Mouse (Mus musculus) left cerebral cortex, postnatal 4 days (tissue): ENCODE data around the gene Edaradd. TPM values are rescaled to one million over a fixed set of nuclear protein-coding genes. Genes with fewer than 3 reads are reported as not detected.

Source experiments
- DNase-seq: peaks from one replicate; pipeline ENCODE4 v3.0.0-alpha.2; 2022
- intact Hi-C: fragments of 180-260 bp; cut with DNase I; formaldehyde crosslinking; loops from one replicate; pipeline ENCODE4 v1.15.1; 2025
- total RNA-seq, 2 experiments: library from RNA; stranded (reverse); gene quantifications; 2 replicates each; pipeline ENCODE4 v1.2.3; 2021

Edaradd gene
- 1 to 10 TPM; 2.6 to 3.4 TPM for total RNA-seq

- DNase-seq: peak; percentile 55
- intact Hi-C loops: no loop called here
Measured at GRCm38 (mm10) chr13:12519955-12520584, at the start of gene Edaradd. Edaradd (minus strand) TSS chr13:12520438.

DNA sequence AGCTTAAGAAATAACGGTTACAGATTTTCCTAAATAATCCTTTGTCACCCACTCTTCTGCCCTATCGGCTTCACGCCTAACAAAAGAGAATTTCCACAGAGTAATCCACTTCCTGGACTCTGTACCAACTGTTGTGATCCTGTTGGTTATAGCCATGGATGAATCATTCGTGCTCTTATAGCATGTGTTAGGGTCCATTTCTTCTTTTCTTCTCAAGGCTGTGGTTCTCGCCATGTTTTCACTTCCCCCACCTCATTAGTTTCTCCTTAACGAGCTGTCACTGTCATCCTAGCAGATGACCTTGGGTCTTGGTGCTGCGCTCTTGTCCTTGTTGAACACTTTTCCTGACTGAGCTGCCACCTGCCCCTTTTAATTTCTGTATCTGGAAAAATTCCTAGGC lies 49.5 kb upstream of the Edaradd start:
- intact Hi-C loops: no loop called here

GRCm38 (mm10) chr13:12568597-12569469 lies 48.6 kb upstream of the Edaradd start:
- DNase-seq: no peak
- intact Hi-C loops: no loop called here

More for the DNA sequence above, 49.5 kb upstream of the Edaradd start:
- no peak for DNase-seq

DNA sequence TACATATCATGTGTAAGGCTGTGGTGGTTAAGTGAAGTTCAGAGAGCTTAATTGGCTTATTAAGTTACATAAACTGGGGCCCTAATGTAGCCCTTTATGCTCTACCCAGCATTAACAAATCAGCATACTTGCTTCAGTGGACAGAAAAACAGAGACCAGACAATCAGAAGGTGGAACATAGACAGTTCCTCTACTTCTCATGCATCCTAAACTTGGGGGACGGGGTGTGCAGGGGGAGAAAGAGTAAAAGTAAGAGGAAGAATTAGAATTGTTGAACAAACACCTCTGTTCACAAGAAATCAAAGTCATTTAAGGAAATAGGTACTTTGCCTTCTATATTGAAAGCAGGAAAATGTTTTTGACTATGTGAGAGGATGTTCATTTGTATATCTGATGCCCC lies 47.7 kb upstream of the Edaradd start:
- intact Hi-C loops: no loop called here

DNA sequence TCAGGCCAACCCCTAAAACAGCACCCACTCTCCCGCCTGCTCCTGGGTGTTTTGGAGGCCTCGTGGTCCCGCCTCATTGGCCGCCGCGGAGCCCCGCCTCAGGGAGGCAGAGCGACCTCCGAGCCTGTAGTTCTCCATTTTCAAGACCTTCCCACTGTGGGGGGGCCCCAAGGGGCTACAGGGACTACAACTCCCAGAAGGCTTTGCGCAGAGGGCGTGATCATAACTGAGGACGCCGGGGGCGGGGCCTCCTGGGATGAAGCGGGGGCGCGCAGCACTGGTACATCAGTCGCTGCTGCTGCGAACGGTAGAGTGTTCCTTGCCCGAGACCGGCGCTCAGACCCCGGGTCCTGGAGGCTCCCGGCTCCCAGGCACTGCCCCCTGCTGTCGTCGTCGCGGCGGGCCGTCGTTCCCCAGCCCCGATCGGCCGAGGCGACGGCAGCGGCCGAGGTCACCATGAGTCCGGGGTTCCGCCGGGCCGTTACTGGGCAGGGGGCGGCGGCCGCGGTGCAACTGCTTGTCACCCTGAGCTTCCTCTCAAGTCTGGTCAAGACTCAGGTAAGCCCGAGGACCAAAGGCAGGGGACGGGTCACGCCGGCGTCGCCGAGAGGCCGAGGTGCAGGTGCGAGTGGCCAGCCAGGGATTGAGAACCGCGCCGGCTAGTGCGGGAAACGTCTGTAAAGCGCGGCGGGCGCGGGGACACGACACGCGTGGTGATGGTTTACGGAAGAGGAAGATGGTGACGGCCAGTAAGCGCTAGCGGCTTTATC lies 45.6 kb upstream of the Edaradd start, which contains the start of gene Ero1lb:
TSS of gene Ero1lb (plus strand) at position 254 of the 770 bp plus-strand sequence.
- DNase-seq: peak; percentile 100
- intact Hi-C loops: no loop called here

More for the DNA sequence above, 47.7 kb upstream of the Edaradd start:
- no peak for DNase-seq

DNA sequence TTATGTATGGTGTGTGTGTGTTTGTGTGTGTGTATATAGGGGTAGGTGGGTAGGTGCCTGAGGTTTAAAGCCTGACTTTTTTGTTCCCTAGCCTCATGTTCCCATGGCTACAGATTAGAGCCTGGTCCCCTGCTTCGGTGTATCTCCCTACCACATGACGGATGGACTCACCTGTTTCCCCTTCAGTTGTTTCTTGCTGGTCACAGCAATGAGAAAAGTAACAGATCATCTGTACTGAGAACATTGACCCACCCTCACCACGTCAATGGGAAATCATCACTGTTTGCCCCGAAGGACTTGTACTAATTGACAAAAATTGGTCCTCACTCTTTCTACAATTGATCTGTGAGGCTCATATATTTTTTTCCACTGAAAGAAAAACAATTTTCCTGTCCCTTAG lies 42.0 kb upstream of the Edaradd start:
- intact Hi-C loops: no loop called here
- DNase-seq: no peak

- DNase-seq: no peak
- intact Hi-C loops: no loop called here
Measured at GRCm38 (mm10) chr13:12561729-12562128, 41.5 kb upstream of the Edaradd start.

DNA sequence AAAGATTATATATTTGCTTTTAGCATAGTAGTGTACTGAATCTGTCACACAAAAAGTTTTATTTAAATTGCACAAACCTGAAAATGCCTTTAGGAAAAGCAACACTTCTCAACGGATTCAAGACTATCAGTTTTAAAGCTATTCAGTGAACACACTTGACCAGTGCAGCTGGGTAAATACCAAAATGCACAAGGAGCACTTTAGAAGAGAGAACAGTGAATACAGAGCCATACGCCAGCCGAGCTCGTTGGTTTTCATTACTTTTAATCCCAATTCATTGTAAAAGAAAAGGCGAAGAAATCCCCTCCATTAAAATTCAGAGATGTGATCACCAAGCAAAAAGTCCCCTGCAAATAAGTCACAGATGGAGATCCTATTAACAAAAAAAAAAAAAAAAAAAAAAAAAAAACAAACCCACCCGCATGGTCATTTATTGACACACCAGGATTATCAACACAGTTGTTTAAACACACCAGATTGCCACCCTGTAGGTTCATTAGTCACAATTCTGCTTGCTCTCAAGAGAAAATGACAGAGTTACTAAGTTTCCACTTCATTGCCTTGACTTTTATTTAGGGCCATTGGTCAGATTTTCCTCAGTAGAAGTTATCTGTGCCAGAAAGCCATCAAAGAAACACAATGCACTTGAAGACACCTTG lies 39.4 kb upstream of the Edaradd start:
- intact Hi-C loops: no loop called here
- no peak for DNase-seq

DNA sequence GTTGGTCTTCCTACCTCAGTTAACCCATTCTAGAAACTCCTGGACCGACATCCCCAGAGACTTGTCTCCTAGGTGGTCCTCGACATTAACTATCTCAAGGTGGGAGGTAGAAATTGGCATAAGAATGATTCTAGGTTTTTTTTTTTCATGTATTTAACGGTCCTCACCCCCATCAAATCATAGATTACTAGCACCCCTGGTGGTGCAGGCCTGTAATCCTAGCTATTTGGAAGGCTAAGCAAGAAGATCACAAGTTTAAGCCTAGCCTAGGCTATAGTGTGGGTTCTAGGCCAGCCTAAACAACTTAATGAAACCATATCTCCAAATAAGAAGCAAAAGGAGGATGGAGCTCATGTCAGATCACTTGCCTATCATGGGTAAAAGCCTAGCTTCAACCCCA lies 38.8 kb upstream of the Edaradd start:
- DNase-seq: no peak
- intact Hi-C loops: no loop called here

DNA sequence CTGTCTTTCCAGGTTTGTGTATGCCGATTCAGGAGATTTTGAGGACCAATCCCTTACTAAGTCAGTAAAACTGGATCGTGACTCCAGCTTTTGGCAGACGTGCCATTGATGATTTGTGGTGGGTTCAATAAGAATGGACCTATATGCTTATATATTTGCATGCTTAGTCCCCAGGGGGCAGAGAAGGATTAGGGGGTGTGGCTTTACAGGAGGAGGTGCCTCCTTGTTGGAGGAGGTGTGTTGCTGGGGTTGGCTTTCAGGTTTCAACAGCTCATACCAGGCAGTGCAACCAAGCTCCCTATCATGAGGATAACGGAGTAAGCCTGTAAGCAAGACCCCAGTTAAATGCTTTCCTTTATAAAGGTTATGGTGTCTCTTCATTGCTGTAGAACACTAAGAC lies 34.0 kb upstream of the Edaradd start:
- intact Hi-C loops: no loop called here
- DNase-seq: no peak

DNA sequence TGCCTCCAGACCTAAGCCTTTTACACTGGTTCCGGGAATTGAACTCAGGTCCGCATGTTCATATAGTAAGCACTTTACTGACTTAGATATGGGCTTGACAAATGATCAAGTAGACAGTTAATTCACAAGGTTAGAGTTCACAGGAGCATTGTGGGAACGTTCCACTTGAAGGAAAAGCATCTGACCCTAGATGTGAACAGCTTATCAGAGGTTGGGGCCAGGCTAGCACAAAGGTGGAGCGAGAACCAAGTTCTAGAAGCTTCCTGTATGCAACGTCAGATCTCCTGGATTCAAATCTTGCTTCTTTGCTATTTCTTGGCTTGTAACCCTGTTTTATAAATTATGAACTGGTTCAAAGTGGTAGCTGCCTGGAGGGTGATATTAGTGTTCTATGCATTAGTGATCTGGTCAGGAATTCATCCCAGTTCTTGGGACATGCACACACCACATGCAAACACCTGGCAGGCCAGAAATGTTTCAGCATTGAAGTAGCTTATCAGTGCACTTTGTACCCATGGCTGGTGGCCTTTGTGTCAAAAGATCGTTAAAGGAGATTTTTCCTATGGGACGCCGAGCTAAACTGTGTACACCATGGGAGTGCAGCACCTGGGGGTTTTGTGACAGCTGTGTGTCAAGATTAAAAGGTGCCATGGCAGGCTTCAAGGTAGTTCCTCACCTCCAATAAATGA lies 23.8 kb upstream of the Edaradd start:
- DNase-seq: no peak
- intact Hi-C loops: loop anchor here (10.0 kb wide), 1 partner anchor 59 kb away; no protein-coding TSS in a partner anchor

- intact Hi-C loops: loop anchor here (10.0 kb wide), 1 partner anchor 58 kb away; no protein-coding TSS in a partner anchor
- no peak for DNase-seq
Measured at GRCm38 (mm10) chr13:12543246-12543645, 23.0 kb upstream of the Edaradd start.

DNA sequence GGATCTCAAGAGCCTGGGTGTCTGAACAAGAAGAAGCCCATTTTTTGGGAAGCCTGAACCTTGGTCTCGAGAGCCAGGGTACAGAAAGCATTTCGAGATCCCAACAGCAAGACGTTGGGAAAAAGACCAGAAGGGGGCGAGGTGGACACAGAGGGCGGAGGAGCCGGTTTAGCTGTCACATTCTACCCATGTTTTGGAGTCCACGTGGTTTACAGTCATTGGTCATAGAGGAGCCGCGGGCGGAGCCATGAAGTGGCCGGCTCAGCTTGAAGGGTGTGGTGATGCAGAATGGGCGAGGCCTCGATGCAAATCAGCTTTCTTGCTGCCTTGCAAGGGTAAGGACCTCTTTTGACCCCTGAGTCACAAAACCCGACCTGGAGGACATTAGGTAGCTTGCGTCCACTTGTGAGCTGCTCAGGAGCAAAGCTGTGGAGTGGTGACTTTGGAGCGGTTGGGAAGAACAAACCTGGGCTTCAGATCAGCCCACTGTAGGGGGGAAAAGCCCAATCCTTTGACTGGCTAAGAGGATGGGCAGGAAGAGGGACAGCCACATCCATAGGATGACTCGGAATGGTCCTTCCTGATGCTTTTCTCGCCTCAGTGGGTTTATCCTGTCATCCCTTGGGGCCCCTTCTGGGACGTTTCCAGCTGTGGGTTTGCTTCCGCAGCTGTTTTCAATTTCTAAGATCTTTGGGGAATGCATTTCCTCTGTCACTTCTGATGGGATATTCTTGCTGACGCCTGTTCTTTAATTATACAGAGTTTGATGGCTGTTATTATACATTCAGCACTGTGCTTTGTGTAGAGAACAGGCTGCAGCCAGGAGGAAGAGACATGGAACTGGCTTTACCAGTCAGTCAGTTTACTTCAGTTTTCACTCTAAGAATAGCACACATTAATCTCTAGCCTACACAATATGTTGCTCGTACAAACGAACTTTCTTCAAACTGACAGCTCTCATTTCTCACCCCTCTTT lies 22.1 kb upstream of the Edaradd start:
- DNase-seq: peak; percentile 43
- intact Hi-C loops: loop anchor here (10.0 kb wide), 1 partner anchor 57 kb away; no protein-coding TSS in a partner anchor

GRCm38 (mm10) chr13:12540119-12540518 lies 19.9 kb upstream of the Edaradd start:
- DNase-seq: no peak
- intact Hi-C loops: loop anchor here (10.0 kb wide), 1 partner anchor 55 kb away; no protein-coding TSS in a partner anchor

DNA sequence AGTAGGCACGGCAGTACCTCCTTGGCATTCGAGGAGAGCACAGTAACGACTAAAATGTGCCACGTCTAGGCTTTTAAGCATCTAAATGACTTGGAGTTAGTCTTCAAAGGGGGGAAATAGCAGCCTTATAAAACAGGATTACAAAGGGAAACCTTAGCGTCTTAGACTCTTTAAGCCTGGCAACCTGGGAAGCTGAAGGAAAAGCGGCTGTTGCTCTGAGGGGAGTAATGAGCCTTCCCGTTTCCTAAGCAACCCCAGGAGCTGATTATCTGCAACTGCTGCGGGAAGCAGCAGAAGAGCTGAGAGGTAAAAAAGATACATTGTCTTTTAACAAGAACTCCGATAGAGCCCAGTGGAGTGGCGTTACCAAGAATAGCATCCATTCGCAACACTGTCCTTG lies 19.5 kb upstream of the Edaradd start:
- intact Hi-C loops: loop anchor here (10.0 kb wide), 1 partner anchor 55 kb away; no protein-coding TSS in a partner anchor
- DNase-seq: no peak

DNA sequence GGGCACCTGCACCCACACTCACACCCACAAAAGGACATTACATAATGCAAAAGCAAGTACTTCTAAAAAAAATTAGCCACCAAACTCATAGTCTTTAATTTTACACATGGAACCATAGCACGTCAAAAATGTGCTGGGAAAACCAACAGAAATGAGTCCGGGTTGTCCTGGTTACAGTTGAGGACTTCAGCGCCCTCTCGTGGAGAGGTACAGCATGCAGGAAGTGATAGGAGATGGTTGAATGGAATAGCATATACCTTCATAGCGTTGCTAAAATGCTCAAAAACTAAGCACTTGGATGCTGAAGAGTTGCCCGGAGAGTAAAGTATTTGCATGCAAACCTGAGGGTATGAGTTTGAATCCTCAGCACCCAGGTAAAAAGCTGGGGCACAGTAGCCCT lies 17.7 kb upstream of the Edaradd start:
- DNase-seq: peak; percentile 26
- intact Hi-C loops: no loop called here

DNA sequence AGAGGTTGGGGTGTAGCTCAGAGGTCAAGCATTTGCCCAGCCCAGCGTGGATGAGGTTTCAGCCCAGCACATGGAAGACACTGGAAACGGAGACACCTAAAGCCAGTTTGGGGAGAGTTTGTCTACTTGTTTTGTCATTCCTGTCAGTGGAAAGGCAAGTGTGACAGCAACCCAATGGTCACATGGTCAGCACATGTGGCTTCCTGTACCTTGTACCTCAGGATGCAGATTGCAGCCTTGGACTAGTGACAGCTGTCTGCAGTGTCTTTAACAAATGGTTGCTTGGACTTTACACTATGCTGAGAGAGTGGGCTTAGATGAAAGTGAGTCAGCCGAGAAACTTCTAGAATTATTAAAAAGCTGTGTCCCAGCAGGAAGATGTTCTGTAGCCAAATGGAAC lies 14.4 kb upstream of the Edaradd start:
- no peak for DNase-seq
- intact Hi-C loops: no loop called here

- intact Hi-C loops: no loop called here
- DNase-seq: no peak
Measured at GRCm38 (mm10) chr13:12525678-12526077, 5.4 kb upstream of the Edaradd start.

- intact Hi-C loops: no loop called here
- DNase-seq: no peak
Measured at GRCm38 (mm10) chr13:12522346-12522745, 2.1 kb upstream of the Edaradd start.
